Mouse (Mus musculus) E14TG2a.4 (cell line): ENCODE results near the gene Nhlh2.

ENCODE experiments used
- CTCF ChIP-seq: conservative IDR thresholded peaks from 2 replicates; pipeline ENCODE4 v1.5.1; 2014; ENCODE audit warnings: low read length
- POU5F1 ChIP-seq: IDR thresholded peaks from 2 replicates; pipeline ENCODE4 v1.6.1; 2014; ENCODE audit warnings: low read length, borderline replicate concordance

GRCm38 (mm10) chr3:102010681-102011317, 923 bp downstream of the Nhlh2 start:
- no peak for TF ChIP-seq CTCF
- TF ChIP-seq POU5F1, result no peak
